Mouse (Mus musculus): ENCODE results near the gene Eya3. TPM values are rescaled to one million over a fixed set of nuclear protein-coding genes. Genes with fewer than 3 reads are reported as not detected.
"Not testable (repeated sequence)": the region's sequence is repeated elsewhere in the genome, so short reads cannot be mapped to it uniquely, and the experiment has no call there.

The Eya3 gene
- total and polyA plus RNA-seq, 3 experiments = 26.6 to 31.8 (median 29.8) TPM

DNA sequence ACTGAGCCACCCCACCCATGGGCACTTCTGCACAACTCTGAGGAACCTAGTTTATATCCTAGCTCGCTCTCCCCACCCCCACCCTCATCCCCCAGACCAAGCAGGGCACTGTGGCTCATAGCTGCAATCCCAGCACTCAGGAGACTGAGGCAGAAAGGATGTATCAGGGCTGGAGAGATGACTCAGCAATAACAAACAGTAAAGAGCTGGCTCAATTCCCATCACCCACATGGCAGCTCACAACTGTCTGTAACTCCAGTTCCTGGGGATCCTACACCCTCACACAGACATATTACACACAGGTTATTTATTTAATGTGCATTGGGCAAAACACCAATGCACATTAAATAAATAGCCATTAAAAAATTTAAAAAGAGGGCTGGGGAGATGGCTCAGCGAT lies 96.6 kb downstream of the Eya3 start:
- intact Hi-C loops (cut with DNase I) = no loop called here
- Histone ChIP-seq H3K9ac (ENCODE audit: low read depth, low read length) (no peak overlapping the region), H3K27me3 (ENCODE audit: control insufficient read depth, insufficient read depth, low read length) (no peaks in the 10 kb centered on the region), H3K4me1 (ENCODE audit: control insufficient read depth, insufficient read depth, low read length) (peaks cover 3% of the 10 kb centered on the region; the same call in 1 of the 2 replicates), H3K4me3 (no peak overlapping the region), H3K79me2 (replicated peaks; ENCODE audit: control insufficient read depth, insufficient read depth, low read length) (no peaks in the 10 kb centered on the region), H3K36me3 (ENCODE audit: control insufficient read depth, insufficient read depth, low read length) (no peaks in the 10 kb centered on the region), H3K27ac (no peak overlapping the region)
- DNase-seq = no peak
- TF ChIP-seq CTCF (IDR thresholded peaks at IDR 0.05) = no peak
- TF ChIP-seq POLR2A (IDR thresholded peaks at IDR 0.05; ENCODE audit: insufficient read depth, low read depth, low read length) = no peak
- TF ChIP-seq EP300 (IDR thresholded peaks at IDR 0.05; ENCODE audit: insufficient read depth, low read depth, low read length) = no peak
- 72% methylated on average over 2 of the region's 2 CpGs for WGBS

- Histone ChIP-seq H3K27ac (no peak overlapping the region), H3K79me2 (replicated peaks; ENCODE audit: control insufficient read depth, insufficient read depth, low read length) (no peaks in the 10 kb centered on the region), H3K36me3 (ENCODE audit: control insufficient read depth, insufficient read depth, low read length) (no peaks in the 10 kb centered on the region), H3K27me3 (ENCODE audit: control insufficient read depth, insufficient read depth, low read length) (no peaks in the 10 kb centered on the region), H3K4me1 (ENCODE audit: control insufficient read depth, insufficient read depth, low read length) (peaks cover 3% of the 10 kb centered on the region; the same call in 1 of the 2 replicates), H3K4me3 (no peak overlapping the region), H3K9ac (ENCODE audit: low read depth, low read length) (no peak overlapping the region)
- TF ChIP-seq POLR2A (IDR thresholded peaks at IDR 0.05; ENCODE audit: insufficient read depth, low read depth, low read length) = no peak
- no peak for TF ChIP-seq EP300 (IDR thresholded peaks at IDR 0.05; ENCODE audit: insufficient read depth, low read depth, low read length)
- TF ChIP-seq CTCF (IDR thresholded peaks at IDR 0.05) = no peak
- WGBS = 54% methylated on average over 3 of the region's 3 CpGs
- intact Hi-C loops (cut with DNase I) = no loop called here
- no peak for DNase-seq
Observed at GRCm38 (mm10) chr4:132735894-132736293, 97.1 kb downstream of the Eya3 start.

DNA sequence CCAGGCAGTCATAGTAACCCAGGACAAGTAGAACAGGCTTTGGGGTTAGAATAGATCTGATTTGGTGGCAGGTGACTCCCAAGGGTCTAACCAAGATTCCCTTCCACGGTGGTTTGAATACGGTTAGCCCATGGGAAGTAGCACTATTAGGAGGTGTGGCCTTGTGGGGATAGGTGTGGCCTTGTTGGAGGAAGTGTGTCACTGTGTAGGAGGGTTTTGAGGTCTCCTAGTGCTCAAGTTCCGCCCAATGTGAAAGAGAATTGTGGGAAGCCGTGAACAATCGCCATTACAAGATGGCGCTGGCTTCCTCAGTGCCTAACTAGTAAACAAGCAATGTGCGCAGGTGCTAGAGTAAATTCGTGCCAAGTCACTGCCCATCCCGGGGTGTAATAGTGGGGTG lies 98.4 kb downstream of the Eya3 start:
- H3K36me3 ChIP-seq (ENCODE audit: control insufficient read depth, insufficient read depth, low read length); H3K27ac ChIP-seq; H3K4me3 ChIP-seq; DNase-seq; intact Hi-C loops (cut with DNase I); H3K4me1 ChIP-seq (ENCODE audit: control insufficient read depth, insufficient read depth, low read length); H3K79me2 ChIP-seq (replicated peaks; ENCODE audit: control insufficient read depth, insufficient read depth, low read length); H3K9ac ChIP-seq (ENCODE audit: low read depth, low read length); H3K27me3 ChIP-seq (ENCODE audit: control insufficient read depth, insufficient read depth, low read length): not testable (repeated sequence)
- 89% methylated on average over 9 of the region's 9 CpGs for WGBS

- 0 out of 2 replicates have a peak, but pooled peaks cover 1% of the 10 kb centered on the region for H3K4me1 ChIP-seq (ENCODE audit: control insufficient read depth, insufficient read depth, low read length)
- no peaks in the 10 kb centered on the region for H3K36me3 ChIP-seq (ENCODE audit: control insufficient read depth, insufficient read depth, low read length)
- TF ChIP-seq CTCF (IDR thresholded peaks at IDR 0.05) (no peak), POLR2A (IDR thresholded peaks at IDR 0.05; ENCODE audit: insufficient read depth, low read depth, low read length) (no peak), EP300 (IDR thresholded peaks at IDR 0.05; ENCODE audit: insufficient read depth, low read depth, low read length) (no peak)
- H3K27me3 ChIP-seq (ENCODE audit: control insufficient read depth, insufficient read depth, low read length) = no peaks in the 10 kb centered on the region
- H3K79me2 ChIP-seq (replicated peaks; ENCODE audit: control insufficient read depth, insufficient read depth, low read length) = no peaks in the 10 kb centered on the region
- no peak overlapping the region for H3K27ac ChIP-seq
- H3K9ac ChIP-seq (ENCODE audit: low read depth, low read length) = no peak overlapping the region
- WGBS = 94% methylated on average over 7 of the region's 7 CpGs
- intact Hi-C loops (cut with DNase I) = no loop called here
- H3K4me3 ChIP-seq = no peak overlapping the region
- DNase-seq = no peak
Observed at GRCm38 (mm10) chr4:132741491-132741890, 102.7 kb downstream of the Eya3 start.

- Histone ChIP-seq H3K27me3 (ENCODE audit: control insufficient read depth, insufficient read depth, low read length) (no peaks in the 10 kb centered on the region), H3K27ac (no peak overlapping the region), H3K4me1 (ENCODE audit: control insufficient read depth, insufficient read depth, low read length) (peaks cover 5% of the 10 kb centered on the region; the same call in 1 of the 2 replicates), H3K9ac (ENCODE audit: low read depth, low read length) (no peak overlapping the region), H3K79me2 (replicated peaks; ENCODE audit: control insufficient read depth, insufficient read depth, low read length) (no peaks in the 10 kb centered on the region), H3K4me3 (no peak overlapping the region), H3K36me3 (ENCODE audit: control insufficient read depth, insufficient read depth, low read length) (no peaks in the 10 kb centered on the region)
- intact Hi-C loops (cut with DNase I) = no loop called here
- 26% methylated on average over 11 of the region's 11 CpGs for WGBS
- no peak for TF ChIP-seq EP300 (IDR thresholded peaks at IDR 0.05; ENCODE audit: insufficient read depth, low read depth, low read length)
- TF ChIP-seq POLR2A (IDR thresholded peaks at IDR 0.05; ENCODE audit: insufficient read depth, low read depth, low read length) = no peak
- no peak for TF ChIP-seq CTCF (IDR thresholded peaks at IDR 0.05)
- DNase-seq = peak in 1 of 2 experiments; percentile 44
Observed at GRCm38 (mm10) chr4:132743992-132744911, 105.5 kb downstream of the Eya3 start.

DNA sequence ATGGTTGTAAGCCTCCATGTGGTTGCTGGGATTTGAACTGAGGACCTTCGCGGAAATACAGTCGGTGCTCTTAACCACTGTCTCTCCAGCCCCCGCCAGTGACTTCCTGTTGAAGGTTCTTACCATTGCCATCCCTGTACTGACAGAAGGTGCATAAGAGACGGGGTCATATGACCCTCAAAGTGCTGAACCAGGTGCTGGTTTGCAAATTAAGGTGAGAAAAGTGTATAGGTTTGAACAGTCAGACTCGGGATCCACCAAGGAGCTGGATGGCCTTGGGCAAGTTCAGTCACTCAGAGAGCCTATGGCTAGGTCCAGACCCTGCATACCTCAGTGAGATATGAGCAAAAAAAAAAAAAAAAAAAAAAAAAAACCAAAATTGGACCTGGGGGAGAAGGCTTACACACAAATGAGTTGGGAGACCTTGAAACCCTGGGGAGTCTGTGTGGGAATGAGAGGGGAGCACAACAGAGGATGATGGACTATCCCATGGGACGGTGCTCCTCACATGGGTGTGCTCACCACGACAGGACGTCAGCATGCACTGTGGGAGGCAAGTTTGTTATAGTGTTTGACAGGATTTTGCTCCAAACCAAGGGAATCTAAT lies 108.2 kb downstream of the Eya3 start:
- TF ChIP-seq POLR2A (IDR thresholded peaks at IDR 0.05; ENCODE audit: insufficient read depth, low read depth, low read length) = no peak
- no peak for TF ChIP-seq CTCF (IDR thresholded peaks at IDR 0.05)
- no peak for TF ChIP-seq EP300 (IDR thresholded peaks at IDR 0.05; ENCODE audit: insufficient read depth, low read depth, low read length)
- no peak for DNase-seq
- intact Hi-C loops (cut with DNase I) = no loop called here
- H3K4me1 ChIP-seq (ENCODE audit: control insufficient read depth, insufficient read depth, low read length) = peaks cover 5% of the 10 kb centered on the region; the same call in 1 of the 2 replicates
- WGBS = 78% methylated on average over 9 of the region's 9 CpGs
- peak overlapping the region; percentile 84 for H3K27ac ChIP-seq
- no peaks in the 10 kb centered on the region for H3K36me3 ChIP-seq (ENCODE audit: control insufficient read depth, insufficient read depth, low read length)
- no peaks in the 10 kb centered on the region for H3K27me3 ChIP-seq (ENCODE audit: control insufficient read depth, insufficient read depth, low read length)
- peak overlapping the region; percentile 39 for H3K9ac ChIP-seq (ENCODE audit: low read depth, low read length)
- H3K79me2 ChIP-seq (replicated peaks; ENCODE audit: control insufficient read depth, insufficient read depth, low read length) = no peaks in the 10 kb centered on the region
- H3K4me3 ChIP-seq = peak overlapping the region; percentile 43
